Mouse (Mus musculus): ENCODE data around the gene Rbm31y.
"Not testable (repeated sequence)": the region's sequence is repeated elsewhere in the genome, so short reads cannot be mapped to it uniquely, and the experiment has no call there.

Gene Rbm31y

DNA sequence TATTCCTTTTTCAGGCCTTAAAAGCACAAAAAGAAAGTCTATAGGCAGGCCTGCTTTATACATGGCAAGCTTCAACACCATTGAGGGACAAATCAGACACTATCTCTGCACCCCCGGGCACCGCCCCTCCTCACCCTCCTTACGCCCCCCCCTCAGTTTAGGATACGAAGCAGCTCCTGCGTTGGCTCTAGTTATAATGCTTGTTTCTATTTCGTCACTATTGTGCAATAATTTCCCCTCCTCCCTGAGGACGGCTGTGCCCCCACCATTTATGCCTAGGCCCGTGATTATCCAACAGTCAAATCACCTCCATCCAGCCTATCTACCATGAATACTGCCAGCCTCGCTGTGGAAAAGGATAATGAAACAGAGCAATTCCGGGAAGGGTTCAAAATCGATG lies at the start of gene Rbm31y:
Gene Rbm31y (plus strand): TSS at position 301 of the 400 bp plus-strand sequence.
- DNase-seq (ENCODE audit: low spot score in 2 of 2), result not testable (repeated sequence)

Measured in frontal cortex, postnatal 36 days (tissue).